Mouse (Mus musculus): ENCODE results near the gene Baiap2. TPM values are rescaled to one million over a fixed set of nuclear protein-coding genes. Genes with fewer than 3 reads are reported as not detected.
A peak's percentile ranks its signal among the peaks of the same experiment; 100 is the strongest.

The Baiap2 gene
- polyA plus RNA-seq, 1 experiment from 2014 or later: 17.7 TPM

- WGBS: 76% methylated on average over 3 of the region's 3 CpGs
- no peak overlapping the region for H3K4me2 ChIP-seq (ENCODE audit: low read depth, severe bottlenecking)
- no peaks in the 10 kb centered on the region for H3K4me1 ChIP-seq (ENCODE audit: control insufficient read depth, insufficient read depth, low read length)
- no peak overlapping the region for H3K9ac ChIP-seq (ENCODE audit: low read length)
- H3K4me3 ChIP-seq (ENCODE audit: low read depth, low read length): no peak overlapping the region
- H3K27ac ChIP-seq (replicated peaks; ENCODE audit: low read depth, low read length): no peak overlapping the region
- ATAC-seq (ENCODE audit: insufficient number of reproducible peaks, low FRiP score, low TSS enrichment, low read depth) (no peak), DNase-seq (ENCODE audit: low spot score) (no peak)
- H3K36me3 ChIP-seq (ENCODE audit: control insufficient read depth, insufficient read depth, low read length): no peaks in the 10 kb centered on the region; the same call in 1 of the 2 replicates
- H3K9me3 ChIP-seq (ENCODE audit: control insufficient read depth, low read length): no peaks in the 10 kb centered on the region
- H3K27me3 ChIP-seq (ENCODE audit: control insufficient read depth, insufficient read depth, low read length): no peaks in the 10 kb centered on the region
These were observed 18.9 kb downstream of the Baiap2 start for GRCm38 (mm10) chr11:119961511-119961910.

GRCm38 (mm10) chr11:119965053-119965452 lies 22.5 kb downstream of the Baiap2 start:
- no peaks in the 10 kb centered on the region for H3K27me3 ChIP-seq (ENCODE audit: control insufficient read depth, insufficient read depth, low read length)
- DNase-seq (ENCODE audit: low spot score): no peak
- H3K4me2 ChIP-seq (ENCODE audit: low read depth, severe bottlenecking): no peak overlapping the region
- H3K27ac ChIP-seq (replicated peaks; ENCODE audit: low read depth, low read length): no peak overlapping the region
- H3K9ac ChIP-seq (ENCODE audit: low read length): no peak overlapping the region
- no peaks in the 10 kb centered on the region for H3K9me3 ChIP-seq (ENCODE audit: control insufficient read depth, low read length)
- H3K4me3 ChIP-seq (ENCODE audit: low read depth, low read length): no peak overlapping the region
- WGBS: 16% methylated on average over 9 of the region's 9 CpGs
- peaks cover 5% of the 10 kb centered on the region; the same call in 1 of the 2 replicates for H3K4me1 ChIP-seq (ENCODE audit: control insufficient read depth, insufficient read depth, low read length)
- ATAC-seq (ENCODE audit: insufficient number of reproducible peaks, low FRiP score, low TSS enrichment, low read depth): no peak
- no peaks in the 10 kb centered on the region; the same call in 1 of the 2 replicates for H3K36me3 ChIP-seq (ENCODE audit: control insufficient read depth, insufficient read depth, low read length)

GRCm38 (mm10) chr11:119966294-119966693 lies 23.7 kb downstream of the Baiap2 start:
- Histone ChIP-seq H3K27me3 (ENCODE audit: control insufficient read depth, insufficient read depth, low read length) (no peaks in the 10 kb centered on the region), H3K9ac (ENCODE audit: low read length) (no peak overlapping the region), H3K4me1 (ENCODE audit: control insufficient read depth, insufficient read depth, low read length) (peaks cover 5% of the 10 kb centered on the region; the same call in 1 of the 2 replicates), H3K36me3 (ENCODE audit: control insufficient read depth, insufficient read depth, low read length) (no peaks in the 10 kb centered on the region), H3K4me2 (ENCODE audit: low read depth, severe bottlenecking) (no peak overlapping the region), H3K4me3 (ENCODE audit: low read depth, low read length) (no peak overlapping the region), H3K9me3 (ENCODE audit: control insufficient read depth, low read length) (no peaks in the 10 kb centered on the region), H3K27ac (replicated peaks; ENCODE audit: low read depth, low read length) (no peak overlapping the region)
- peak; percentile 29 for DNase-seq (ENCODE audit: low spot score)
- no peak for ATAC-seq (ENCODE audit: insufficient number of reproducible peaks, low FRiP score, low TSS enrichment, low read depth)
- 84% methylated on average over 6 of the region's 6 CpGs for whole genome bisulfite sequencing

- Histone ChIP-seq H3K9me3 (ENCODE audit: control insufficient read depth, low read length) (no peaks in the 10 kb centered on the region), H3K4me2 (ENCODE audit: low read depth, severe bottlenecking) (no peak overlapping the region), H3K36me3 (ENCODE audit: control insufficient read depth, insufficient read depth, low read length) (no peaks in the 10 kb centered on the region), H3K27me3 (ENCODE audit: control insufficient read depth, insufficient read depth, low read length) (no peaks in the 10 kb centered on the region), H3K4me1 (ENCODE audit: control insufficient read depth, insufficient read depth, low read length) (peaks cover 5% of the 10 kb centered on the region; the same call in 1 of the 2 replicates), H3K9ac (ENCODE audit: low read length) (no peak overlapping the region), H3K4me3 (ENCODE audit: low read depth, low read length) (no peak overlapping the region), H3K27ac (replicated peaks; ENCODE audit: low read depth, low read length) (no peak overlapping the region)
- 80% methylated on average over 8 of the region's 8 CpGs for WGBS
- DNase-seq (ENCODE audit: low spot score) (no peak), ATAC-seq (ENCODE audit: insufficient number of reproducible peaks, low FRiP score, low TSS enrichment, low read depth) (no peak)
These were observed 24.8 kb downstream of the Baiap2 start for GRCm38 (mm10) chr11:119967401-119967800.

GRCm38 (mm10) chr11:119967892-119968291 lies 25.3 kb downstream of the Baiap2 start:
- Histone ChIP-seq H3K4me1 (ENCODE audit: control insufficient read depth, insufficient read depth, low read length) (peaks cover 5% of the 10 kb centered on the region; the same call in 1 of the 2 replicates), H3K9me3 (ENCODE audit: control insufficient read depth, low read length) (no peaks in the 10 kb centered on the region), H3K9ac (ENCODE audit: low read length) (no peak overlapping the region), H3K27ac (replicated peaks; ENCODE audit: low read depth, low read length) (no peak overlapping the region), H3K4me3 (ENCODE audit: low read depth, low read length) (no peak overlapping the region), H3K4me2 (ENCODE audit: low read depth, severe bottlenecking) (no peak overlapping the region), H3K27me3 (ENCODE audit: control insufficient read depth, insufficient read depth, low read length) (no peaks in the 10 kb centered on the region), H3K36me3 (ENCODE audit: control insufficient read depth, insufficient read depth, low read length) (no peaks in the 10 kb centered on the region)
- ATAC-seq (ENCODE audit: insufficient number of reproducible peaks, low FRiP score, low TSS enrichment, low read depth) (no peak), DNase-seq (ENCODE audit: low spot score) (no peak)
- 85% methylated on average over 2 of the region's 2 CpGs for WGBS

DNA sequence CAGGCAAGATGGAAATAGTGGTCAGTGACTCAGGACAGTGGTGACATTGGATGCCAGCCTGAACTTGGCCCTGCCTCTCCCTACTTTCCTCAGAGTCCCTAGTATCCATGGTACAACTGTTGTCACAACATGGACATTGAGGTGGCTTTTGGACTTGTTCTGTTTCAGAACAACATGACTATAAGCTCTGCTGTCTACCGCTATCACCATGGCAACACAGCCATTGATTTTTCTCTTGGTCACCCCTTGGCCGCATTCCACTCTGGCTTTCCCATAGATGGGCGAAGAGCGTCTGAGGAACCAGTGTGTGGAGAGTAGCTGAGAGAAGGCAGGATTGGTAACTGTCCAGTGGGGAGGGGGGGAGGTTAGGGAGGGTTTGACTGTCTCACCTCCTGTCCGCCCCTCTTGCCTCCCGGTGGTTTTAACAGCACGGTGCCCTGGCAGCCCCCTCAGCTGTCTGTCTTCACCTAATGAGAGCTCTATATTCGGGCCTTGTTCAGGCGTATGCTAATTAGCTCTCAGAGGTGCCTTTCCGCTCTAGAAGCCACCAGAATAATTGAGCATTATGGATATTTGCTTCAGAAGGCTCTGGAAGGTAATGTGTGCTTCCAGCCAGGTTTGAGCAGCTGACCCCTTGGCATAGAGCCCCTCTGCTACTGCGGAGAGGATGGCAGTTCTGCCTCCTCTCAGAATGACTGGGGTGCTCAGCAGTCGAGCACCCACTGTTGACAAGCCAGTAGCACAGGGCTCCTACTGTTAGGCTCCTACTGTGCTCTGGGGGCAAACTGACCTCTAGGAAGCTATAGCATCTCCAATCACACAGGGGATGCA lies 27.7 kb downstream of the Baiap2 start:
- Histone ChIP-seq H3K27ac (replicated peaks; ENCODE audit: low read depth, low read length) (no peak overlapping the region), H3K9me3 (ENCODE audit: control insufficient read depth, low read length) (no peaks in the 10 kb centered on the region), H3K27me3 (ENCODE audit: control insufficient read depth, insufficient read depth, low read length) (no peaks in the 10 kb centered on the region), H3K36me3 (ENCODE audit: control insufficient read depth, insufficient read depth, low read length) (no peaks in the 10 kb centered on the region), H3K4me2 (ENCODE audit: low read depth, severe bottlenecking) (no peak overlapping the region), H3K4me1 (ENCODE audit: control insufficient read depth, insufficient read depth, low read length) (peaks cover 5% of the 10 kb centered on the region; the same call in 1 of the 2 replicates), H3K4me3 (ENCODE audit: low read depth, low read length) (no peak overlapping the region), H3K9ac (ENCODE audit: low read length) (no peak overlapping the region)
- ATAC-seq (ENCODE audit: insufficient number of reproducible peaks, low FRiP score, low TSS enrichment, low read depth) (no peak), DNase-seq (ENCODE audit: low spot score) (no peak)
- WGBS: 78% methylated on average over 12 of the region's 12 CpGs

GRCm38 (mm10) chr11:119973789-119974188 lies 31.2 kb downstream of the Baiap2 start:
- Histone ChIP-seq H3K27ac (replicated peaks; ENCODE audit: low read depth, low read length) (no peak overlapping the region), H3K9ac (ENCODE audit: low read length) (no peak overlapping the region), H3K27me3 (ENCODE audit: control insufficient read depth, insufficient read depth, low read length) (no peaks in the 10 kb centered on the region), H3K4me3 (ENCODE audit: low read depth, low read length) (no peak overlapping the region), H3K36me3 (ENCODE audit: control insufficient read depth, insufficient read depth, low read length) (no peaks in the 10 kb centered on the region), H3K4me2 (ENCODE audit: low read depth, severe bottlenecking) (no peak overlapping the region), H3K9me3 (ENCODE audit: control insufficient read depth, low read length) (no peaks in the 10 kb centered on the region), H3K4me1 (ENCODE audit: control insufficient read depth, insufficient read depth, low read length) (no peaks in the 10 kb centered on the region)
- 84% methylated on average over 4 of the region's 4 CpGs for WGBS
- DNase-seq (ENCODE audit: low spot score): no peak
- no peak for ATAC-seq (ENCODE audit: insufficient number of reproducible peaks, low FRiP score, low TSS enrichment, low read depth)

DNA sequence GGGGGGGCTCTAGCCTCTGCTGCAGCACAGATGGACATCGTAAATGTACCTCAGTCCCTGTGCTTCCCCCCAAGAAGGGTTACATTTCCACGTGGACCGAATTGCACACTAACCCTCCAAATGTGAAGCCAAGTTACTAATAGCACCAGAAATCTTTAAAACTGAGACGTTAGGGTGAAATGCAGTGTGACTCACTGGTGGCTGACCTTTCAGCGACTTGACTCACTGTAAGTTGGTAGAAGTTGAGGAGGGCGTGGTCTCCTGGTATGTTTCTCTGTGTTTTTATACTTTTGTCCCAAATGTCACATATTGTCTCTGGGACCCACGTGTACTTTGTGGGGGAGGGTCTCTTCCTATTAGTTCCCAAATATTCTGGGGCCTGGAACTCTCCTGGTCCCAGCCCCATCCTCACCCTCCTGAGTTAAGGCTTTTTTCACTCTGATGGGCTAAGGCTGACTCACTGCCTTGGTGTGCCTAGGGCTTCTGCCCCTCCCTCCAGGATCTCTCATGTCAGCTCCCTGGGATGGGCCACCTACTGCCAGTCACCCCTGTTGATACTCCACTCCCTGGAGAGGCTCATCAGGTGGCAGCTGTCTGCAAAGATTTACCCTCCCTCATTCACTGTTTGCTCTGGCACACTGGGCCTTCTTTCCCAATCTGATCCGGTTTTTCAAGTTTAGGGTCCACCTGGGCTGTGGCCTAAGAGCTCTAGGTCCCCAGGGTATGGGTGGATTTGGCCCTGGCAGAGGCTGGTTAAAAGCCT lies 33.4 kb downstream of the Baiap2 start:
- 76% methylated on average over 8 of the region's 8 CpGs for WGBS
- ATAC-seq (ENCODE audit: insufficient number of reproducible peaks, low FRiP score, low TSS enrichment, low read depth) (no peak), DNase-seq (ENCODE audit: low spot score) (no peak)
- no peaks in the 10 kb centered on the region for H3K36me3 ChIP-seq (ENCODE audit: control insufficient read depth, insufficient read depth, low read length)
- H3K4me1 ChIP-seq (ENCODE audit: control insufficient read depth, insufficient read depth, low read length): no peaks in the 10 kb centered on the region
- H3K4me3 ChIP-seq (ENCODE audit: low read depth, low read length): no peak overlapping the region
- no peaks in the 10 kb centered on the region for H3K9me3 ChIP-seq (ENCODE audit: control insufficient read depth, low read length)
- H3K27me3 ChIP-seq (ENCODE audit: control insufficient read depth, insufficient read depth, low read length): no peaks in the 10 kb centered on the region
- H3K9ac ChIP-seq (ENCODE audit: low read length): no peak overlapping the region
- H3K27ac ChIP-seq (replicated peaks; ENCODE audit: low read depth, low read length): no peak overlapping the region
- H3K4me2 ChIP-seq (ENCODE audit: low read depth, severe bottlenecking): no peak overlapping the region

All from limb, embryonic 11.5 days (tissue).